Mouse (Mus musculus) left cerebral cortex, adult 2 months (tissue): ENCODE results near the gene 4930516K23Rik. TPM values are rescaled to one million over a fixed set of nuclear protein-coding genes. Genes with fewer than 3 reads are reported as not detected.

Source experiments
- DNase-seq, 2 experiments: peaks; one replicate each; pipeline ENCODE4 v3.0.0; 2021 to 2022; ENCODE audit warnings: low spot score in 2 of 2, mixed read lengths in 1 of 2; ENCODE audit errors: extremely low spot score in 1 of 2
- H3K27ac ChIP-seq: fragments of 200-600 bp; 2 replicates; pipeline ENCODE4 v1.8.1; 2022
- H3K4me3 ChIP-seq: fragments of 200-600 bp; 2 replicates; pipeline ENCODE4 v1.8.1; 2022
- CTCF ChIP-seq: fragments of 200-600 bp; IDR thresholded peaks from 2 replicates; pipeline ENCODE4 v1.8.1; 2022; ENCODE audit warnings: antibody characterized with exemption, mild to moderate bottlenecking, moderate library complexity
- intact Hi-C: fragments of 180-260 bp; cut with DNase I; formaldehyde crosslinking; loops from one replicate; pipeline ENCODE4 v1.15.1; 2025
- long read RNA-seq, 2 experiments: library from polyadenylated mRNA; stranded (forward); transcript quantifications; one replicate each; pipeline ENCODE4 v2.0.0; 2021; ENCODE audit warnings: borderline mapping rate in 2 of 2
- total RNA-seq, 2 experiments: library from RNA; stranded (reverse); gene quantifications; 2 replicates each; pipeline ENCODE4 v1.2.3; 2021

4930516K23Rik gene
- not detected for total RNA-seq
- long read RNA-seq, experiment 1 = 0 reads
- long read RNA-seq, experiment 2 = 0 reads

DNA sequence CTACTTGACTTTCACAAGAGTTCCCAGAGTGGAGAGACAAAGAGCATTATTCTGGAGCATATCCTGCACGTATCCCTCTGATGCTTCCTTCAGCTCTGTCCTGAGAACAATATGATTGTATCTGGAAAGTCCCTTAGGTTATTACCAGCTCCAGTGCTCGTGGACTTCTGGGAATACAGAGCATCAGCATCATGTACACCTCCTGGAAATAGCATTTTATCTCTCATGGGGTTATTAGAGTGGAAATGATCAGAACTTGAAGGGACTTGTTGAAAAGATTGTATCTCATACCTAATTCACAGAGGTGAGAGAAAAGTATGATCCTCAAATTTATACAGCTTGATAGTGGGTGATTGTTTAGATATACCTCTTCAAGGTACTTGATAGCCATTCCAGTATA is at the start of gene 4930516K23Rik:
Gene 4930516K23Rik, minus strand, starts transcription at position 101 of the 400 bp plus-strand sequence.
- intact Hi-C loops = no loop called here
- TF ChIP-seq CTCF = no peak
- DNase-seq = no peak

GRCm38 (mm10) chr7:104104757-104104972 is 43.4 kb upstream of the 4930516K23Rik start, which contains the start of gene Olfr646:
Gene Olfr646, plus strand, starts transcription at chr7:104104873.
- intact Hi-C loops = no loop called here
- TF ChIP-seq CTCF = no peak
- H3K27ac ChIP-seq = no peak within 1 kb of the TSS
- no peak for DNase-seq
- H3K4me3 ChIP-seq = no peak within 1 kb of the TSS

More for the DNA sequence above, at the start of gene 4930516K23Rik:
- no peak within 1 kb of the TSS for H3K27ac ChIP-seq
- no peak within 1 kb of the TSS for H3K4me3 ChIP-seq

GRCm38 (mm10) chr7:104103913-104104756 is 42.9 kb upstream of the 4930516K23Rik start:
- intact Hi-C loops = no loop called here

GRCm38 (mm10) chr7:104085365-104085764 is 24.1 kb upstream of the 4930516K23Rik start, which contains the start of gene Olfr645:
Gene Olfr645, minus strand, starts transcription at chr7:104085465.
- TF ChIP-seq CTCF = no peak
- DNase-seq = no peak
- intact Hi-C loops = no loop called here
- no peak within 1 kb of the TSS for H3K27ac ChIP-seq
- H3K4me3 ChIP-seq = no peak within 1 kb of the TSS

More at GRCm38 (mm10) chr7:104103913-104104756, 42.9 kb upstream of the 4930516K23Rik start:
- Histone ChIP-seq H3K27ac (no peak overlapping the region), H3K4me3 (no peak overlapping the region)
- no peak for TF ChIP-seq CTCF
- DNase-seq = no peak

DNA sequence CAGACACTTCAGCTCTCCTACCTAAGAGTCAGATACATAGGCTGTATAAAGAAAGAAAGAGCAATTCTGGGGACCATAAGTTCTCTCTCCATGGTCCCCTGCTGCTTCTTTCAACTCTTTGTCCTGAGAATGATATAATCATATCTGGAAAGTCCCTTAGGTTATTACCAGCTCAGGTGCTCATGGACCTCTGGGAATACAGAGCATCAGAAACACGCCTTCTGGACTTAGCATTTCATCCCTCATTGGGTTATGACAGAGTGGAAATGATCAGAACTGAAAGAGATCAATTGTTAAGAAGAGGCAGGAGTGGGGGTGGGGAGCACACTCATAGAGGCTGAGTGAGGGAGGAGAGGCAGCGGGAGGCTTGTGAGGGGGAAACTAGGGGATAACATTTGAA is 10.5 kb upstream of the 4930516K23Rik start, which contains the start of gene Olfr644:
Gene Olfr644, minus strand, starts transcription at position 101 of the 400 bp plus-strand sequence.
- intact Hi-C loops = no loop called here
- no peak for TF ChIP-seq CTCF

DNA sequence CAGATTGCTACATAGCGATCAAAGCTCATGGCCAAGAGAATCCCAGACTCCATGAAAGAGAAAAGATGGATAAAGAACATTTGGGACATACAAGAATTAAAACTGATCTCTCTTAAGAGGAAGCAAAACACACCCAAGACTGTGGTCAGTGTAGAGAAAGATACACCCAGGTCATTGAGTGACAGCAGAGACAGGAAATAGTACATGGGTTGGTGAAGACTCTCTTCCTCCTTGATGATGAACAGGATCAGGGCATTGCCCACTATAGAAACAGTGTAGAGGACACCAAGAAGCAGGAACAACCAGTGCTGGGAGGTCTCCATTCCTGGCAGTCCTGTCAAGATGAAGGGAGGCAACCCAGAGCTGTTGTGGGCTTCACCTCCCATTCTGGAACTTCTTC is 2.0 kb downstream of the 4930516K23Rik start:
- H3K4me3 ChIP-seq = no peak overlapping the region
- intact Hi-C loops = no loop called here
- DNase-seq = no peak
- H3K27ac ChIP-seq = no peak overlapping the region
- TF ChIP-seq CTCF = no peak

More for the DNA sequence above, 10.5 kb upstream of the 4930516K23Rik start, which contains the start of gene Olfr644:
- Histone ChIP-seq H3K4me3 (no peak within 1 kb of the TSS), H3K27ac (no peak within 1 kb of the TSS)
- DNase-seq = no peak

- no peak for DNase-seq
- H3K27ac ChIP-seq = no peak within 1 kb of the TSS
- intact Hi-C loops = no loop called here
- no peak within 1 kb of the TSS for H3K4me3 ChIP-seq
- no peak for TF ChIP-seq CTCF
Measured at GRCm38 (mm10) chr7:104052566-104052965, 8.7 kb downstream of the 4930516K23Rik start, which contains the start of gene Olfr642. Gene Olfr642, minus strand, starts transcription at chr7:104052666.

DNA sequence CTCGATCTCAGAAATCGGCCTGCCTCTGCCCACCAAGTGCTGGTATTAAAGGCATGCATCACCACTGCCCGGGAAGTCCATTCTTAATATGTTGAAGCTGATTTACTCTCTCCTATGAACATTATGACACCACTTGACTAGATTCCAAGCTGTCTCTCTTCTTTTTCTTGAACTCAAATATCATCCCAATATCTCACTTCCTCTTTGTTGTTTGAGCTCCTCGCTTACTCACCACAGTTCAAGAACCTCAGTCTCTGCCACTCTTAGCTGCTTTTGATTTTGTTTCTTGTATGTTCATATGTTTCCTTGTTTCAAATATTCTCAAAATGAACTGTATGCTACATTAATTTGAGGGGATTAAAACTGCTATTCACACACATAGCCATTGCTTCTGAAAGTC is 10.5 kb downstream of the 4930516K23Rik start:
- intact Hi-C loops = no loop called here
- TF ChIP-seq CTCF = no peak
- Histone ChIP-seq H3K4me3 (no peak overlapping the region), H3K27ac (no peak overlapping the region)
- DNase-seq = no peak

DNA sequence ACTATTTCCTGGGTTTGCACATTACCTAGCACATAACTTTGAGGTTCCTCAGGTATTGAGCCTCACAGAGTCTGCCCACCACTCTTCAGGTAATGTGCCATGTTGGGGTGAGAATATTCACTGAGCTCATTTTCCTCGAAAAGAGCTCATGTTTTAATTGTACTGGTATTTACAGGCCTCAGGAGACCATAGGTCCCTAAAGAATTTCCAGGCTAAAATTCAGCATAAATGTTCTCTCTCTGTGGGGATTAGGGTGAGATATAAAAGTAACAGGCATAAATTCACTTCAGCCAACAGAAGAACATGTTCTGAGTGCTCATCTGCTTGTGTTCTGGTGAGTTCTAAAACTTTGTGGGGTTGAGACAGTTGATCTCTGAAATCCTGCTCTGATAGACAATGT is 26.1 kb downstream of the 4930516K23Rik start, which contains the start of gene Olfr641:
Gene Olfr641, plus strand, starts transcription at position 301 of the 400 bp plus-strand sequence.
- intact Hi-C loops = no loop called here
- no peak within 1 kb of the TSS for H3K4me3 ChIP-seq
- TF ChIP-seq CTCF = no peak
- DNase-seq = no peak
- H3K27ac ChIP-seq = no peak within 1 kb of the TSS

GRCm38 (mm10) chr7:104026978-104027377 is 34.3 kb downstream of the 4930516K23Rik start:
- intact Hi-C loops = no loop called here
- TF ChIP-seq CTCF = no peak
- no peak overlapping the region for H3K27ac ChIP-seq
- no peak for DNase-seq
- no peak overlapping the region for H3K4me3 ChIP-seq

GRCm38 (mm10) chr7:104025473-104025872 is 35.8 kb downstream of the 4930516K23Rik start, which contains the start of gene Olfr640:
Gene Olfr640, minus strand, starts transcription at chr7:104025573.
- no peak for DNase-seq
- Histone ChIP-seq H3K27ac (no peak within 1 kb of the TSS), H3K4me3 (no peak within 1 kb of the TSS)
- TF ChIP-seq CTCF = no peak
- intact Hi-C loops = no loop called here

- no peak for DNase-seq
- TF ChIP-seq CTCF = no peak
- Histone ChIP-seq H3K4me3 (no peak overlapping the region), H3K27ac (no peak overlapping the region)
- intact Hi-C loops = no loop called here
Measured at GRCm38 (mm10) chr7:104021651-104022050, 39.6 kb downstream of the 4930516K23Rik start.
